Mouse (Mus musculus) kidney, adult 2 months (tissue): ENCODE results near the gene Ikbke.

Experiments used
- CTCF ChIP-seq: fragments of 200-500 bp; conservative IDR thresholded peaks from 2 replicates; pipeline ENCODE4 v1.5.1; 2011; ENCODE audit warnings: low read depth, mild to moderate bottlenecking, control low read depth, low read length, moderate library complexity, mixed read lengths; ENCODE audit not compliant: insufficient read depth, insufficient read length
- POLR2A ChIP-seq: fragments of 200-500 bp; IDR thresholded peaks from one replicate; pipeline ENCODE4 v1.6.1; 2011; ENCODE audit warnings: low read depth, low read length, control low read depth

GRCm38 (mm10) chr1:131287267-131287666 is 7.9 kb upstream of the Ikbke start:
- TF ChIP-seq POLR2A (no peak), CTCF (no peak)
